Mouse (Mus musculus) G1E (cell line): ENCODE measurements around the gene C5ar2. TPM values are rescaled to one million over a fixed set of nuclear protein-coding genes. Genes with fewer than 3 reads are reported as not detected.

Experiments
- ATAC-seq: 2 replicates; pipeline ENCODE4 v1.8.0; 2016; ENCODE audit warnings: mild to moderate bottlenecking; ENCODE audit not compliant: insufficient number of reproducible peaks, poor library complexity, low FRiP score, severe bottlenecking; ENCODE audit errors: extremely low read depth
- DNase-seq: peaks from one replicate; pipeline ENCODE4 v3.0.0; 2012; ENCODE audit warnings: low spot score
- H3K27me3 ChIP-seq: 2 replicates; pipeline ENCODE4 v1.6.1; 2012; ENCODE audit warnings: mild to moderate bottlenecking, low read length, inconsistent platforms; ENCODE audit not compliant: insufficient read depth
- H3K36me3 ChIP-seq: replicated peaks from 2 replicates; pipeline ENCODE3; 2012; ENCODE audit warnings: mild to moderate bottlenecking, inconsistent platforms
- H3K4me1 ChIP-seq: 2 replicates; pipeline ENCODE4 v1.6.1; 2012; ENCODE audit warnings: low read depth, low read length, inconsistent platforms, mixed read lengths; ENCODE audit not compliant: insufficient read depth
- H3K4me3 ChIP-seq: 2 replicates; pipeline ENCODE4 v1.5.1; 2012; ENCODE audit warnings: low read depth, mild to moderate bottlenecking, inconsistent platforms, low read length, moderate library complexity, mixed read lengths
- H3K9me3 ChIP-seq: replicated peaks from 2 replicates; pipeline ENCODE4 v1.6.1; 2012; ENCODE audit warnings: inconsistent platforms
- CTCF ChIP-seq: IDR thresholded peaks from 2 replicates; pipeline ENCODE4 v1.5.1; 2012; ENCODE audit warnings: low read depth, low read length, inconsistent platforms, mixed read lengths
- GATA1 ChIP-seq: IDR thresholded peaks from 2 replicates; pipeline ENCODE4 v1.6.1; 2012; ENCODE audit warnings: borderline replicate concordance, low read length, inconsistent platforms, mixed read lengths
- GATA2 ChIP-seq: IDR thresholded peaks from 2 replicates; pipeline ENCODE4 v1.6.1; 2012; ENCODE audit warnings: low read depth, low read length, inconsistent platforms, borderline replicate concordance
- POLR2AphosphoS5 ChIP-seq: IDR thresholded peaks from 2 replicates; pipeline ENCODE4 v1.6.1; 2012; ENCODE audit warnings: low read depth, low read length, inconsistent platforms; ENCODE audit not compliant: insufficient replicate concordance
- TAL1 ChIP-seq: conservative IDR thresholded peaks from 2 replicates; pipeline ENCODE4 v1.6.1; 2012; ENCODE audit warnings: low read depth, low read length, inconsistent platforms, mixed read lengths
- polyA plus RNA-seq: library from polyadenylated mRNA; stranded (reverse); fragments of >175 nt; gene quantifications from 2 replicates; pipeline ENCODE4 v1.2.3, GENCODE M21; 2012
- total RNA-seq, 2 experiments: library from RNA; stranded (forward) in 1 of 2; stranded (reverse) in 1 of 2; fragments of 200-1000 nt in 1 of 2; fragments of >200 nt in 1 of 2; fragmentation: Nextera tagmentation in 1 of 2; gene quantifications; 2 replicates each; pipeline ENCODE4 v1.2.3; 2014 to 2017

Gene C5ar2
- total RNA-seq (2014; fragmentation: Nextera tagmentation) (0.23 and 0.63 TPM in 2 replicates), total RNA-seq (2017) (0.12 and 0.27 TPM in 2 replicates), polyA plus RNA-seq (0.02 TPM in 2 replicates)

DNA sequence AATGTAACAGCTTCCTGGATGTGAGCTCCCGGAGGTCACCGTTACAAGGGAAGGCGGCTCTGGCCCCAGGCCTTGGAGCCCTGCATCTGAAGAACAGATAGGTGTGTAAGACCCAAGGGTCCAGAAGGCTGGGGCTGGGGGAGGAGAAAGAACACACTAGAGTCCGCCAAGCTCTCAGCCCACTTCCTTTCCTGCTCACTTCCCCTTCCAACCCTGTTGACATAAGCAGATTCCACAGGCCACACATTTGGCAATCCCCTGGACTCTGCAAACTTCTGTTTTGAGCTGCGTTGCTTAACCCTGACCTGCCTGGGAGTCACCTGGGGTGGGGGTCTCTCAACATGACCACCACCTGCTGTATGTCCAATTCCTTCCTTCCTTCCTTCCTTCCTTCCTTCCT lies at the start of gene C5ar2:
TSS of gene C5ar2 (minus strand) at position 88 of the 400 bp plus-strand sequence.
- DNase-seq, result no peak
- H3K4me3 ChIP-seq, result no peak within 1 kb of the TSS

DNA sequence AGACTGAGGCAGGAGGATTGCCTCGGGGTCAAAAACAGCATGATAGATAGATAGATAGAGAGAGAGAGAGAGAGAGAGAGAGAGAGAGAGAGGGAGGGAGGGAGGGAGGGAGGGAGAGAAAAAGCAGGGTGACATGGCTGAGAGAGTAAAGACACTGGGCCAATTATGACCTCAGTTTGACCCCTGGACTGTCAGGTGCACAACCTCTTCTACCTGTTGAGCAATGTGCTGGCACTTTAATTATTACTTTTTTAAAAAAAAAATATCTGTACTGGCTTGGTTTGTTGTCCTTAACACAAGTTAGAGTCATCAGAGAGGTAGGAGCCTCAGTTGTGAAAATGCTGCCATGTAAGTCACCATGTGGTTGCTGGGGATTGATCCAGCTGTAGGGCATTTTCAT lies 43.8 kb upstream of the C5ar2 start:
- DNase-seq, result no peak
- no peak for TF ChIP-seq POLR2AphosphoS5
- no peak for TF ChIP-seq CTCF
- no peak for TF ChIP-seq GATA1
- no peak for TF ChIP-seq GATA2
- no peak for TF ChIP-seq TAL1
- H3K9me3 ChIP-seq, result no peaks in the 10 kb centered on the region
- no peak overlapping the region for H3K4me3 ChIP-seq
- H3K36me3 ChIP-seq, result peaks cover 21% of the 10 kb centered on the region
- ATAC-seq, result no peak
- H3K4me1 ChIP-seq, result peaks cover 26% of the 10 kb centered on the region
- no peaks in the 10 kb centered on the region for H3K27me3 ChIP-seq

More for the DNA sequence above, at the start of gene C5ar2:
- peaks cover 9% of the 10 kb centered on the region for H3K4me1 ChIP-seq
- H3K9me3 ChIP-seq, result no peaks in the 10 kb centered on the region
- peaks cover 5% of the 10 kb centered on the region for H3K27me3 ChIP-seq
- TF ChIP-seq GATA1, result no peak
- no peak for TF ChIP-seq GATA2
- no peak for TF ChIP-seq TAL1
- no peak for TF ChIP-seq POLR2AphosphoS5
- TF ChIP-seq CTCF, result no peak
- no peaks in the 10 kb centered on the region for H3K36me3 ChIP-seq
- ATAC-seq, result no peak

DNA sequence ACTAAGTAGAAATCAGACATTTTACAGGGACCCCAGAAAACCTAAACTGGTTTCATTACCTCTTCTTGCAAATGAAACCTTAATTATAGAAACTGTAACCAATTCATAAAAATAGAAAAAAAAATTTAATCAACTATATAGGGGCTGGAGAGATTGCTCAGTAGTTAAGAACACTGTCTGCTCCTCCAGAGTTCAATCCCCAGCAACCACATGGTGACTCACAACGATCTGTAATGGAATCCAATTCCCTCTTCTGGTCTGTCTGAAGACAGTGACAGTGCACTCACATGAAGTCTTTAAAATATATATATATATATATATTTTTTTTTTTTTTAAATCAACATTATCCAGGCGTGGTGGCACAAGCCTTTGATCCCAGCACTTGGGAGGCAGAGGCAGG lies 43.1 kb upstream of the C5ar2 start:
- TF ChIP-seq CTCF (no peak), POLR2AphosphoS5 (no peak), TAL1 (no peak), GATA1 (no peak), GATA2 (no peak)
- peaks cover 29% of the 10 kb centered on the region for H3K36me3 ChIP-seq
- ATAC-seq, result no peak
- H3K9me3 ChIP-seq, result no peaks in the 10 kb centered on the region
- peaks cover 26% of the 10 kb centered on the region for H3K4me1 ChIP-seq
- no peak for DNase-seq
- H3K27me3 ChIP-seq, result no peaks in the 10 kb centered on the region
- H3K4me3 ChIP-seq, result peak overlapping the region; percentile 76; the same call in 1 of the 2 replicates

DNA sequence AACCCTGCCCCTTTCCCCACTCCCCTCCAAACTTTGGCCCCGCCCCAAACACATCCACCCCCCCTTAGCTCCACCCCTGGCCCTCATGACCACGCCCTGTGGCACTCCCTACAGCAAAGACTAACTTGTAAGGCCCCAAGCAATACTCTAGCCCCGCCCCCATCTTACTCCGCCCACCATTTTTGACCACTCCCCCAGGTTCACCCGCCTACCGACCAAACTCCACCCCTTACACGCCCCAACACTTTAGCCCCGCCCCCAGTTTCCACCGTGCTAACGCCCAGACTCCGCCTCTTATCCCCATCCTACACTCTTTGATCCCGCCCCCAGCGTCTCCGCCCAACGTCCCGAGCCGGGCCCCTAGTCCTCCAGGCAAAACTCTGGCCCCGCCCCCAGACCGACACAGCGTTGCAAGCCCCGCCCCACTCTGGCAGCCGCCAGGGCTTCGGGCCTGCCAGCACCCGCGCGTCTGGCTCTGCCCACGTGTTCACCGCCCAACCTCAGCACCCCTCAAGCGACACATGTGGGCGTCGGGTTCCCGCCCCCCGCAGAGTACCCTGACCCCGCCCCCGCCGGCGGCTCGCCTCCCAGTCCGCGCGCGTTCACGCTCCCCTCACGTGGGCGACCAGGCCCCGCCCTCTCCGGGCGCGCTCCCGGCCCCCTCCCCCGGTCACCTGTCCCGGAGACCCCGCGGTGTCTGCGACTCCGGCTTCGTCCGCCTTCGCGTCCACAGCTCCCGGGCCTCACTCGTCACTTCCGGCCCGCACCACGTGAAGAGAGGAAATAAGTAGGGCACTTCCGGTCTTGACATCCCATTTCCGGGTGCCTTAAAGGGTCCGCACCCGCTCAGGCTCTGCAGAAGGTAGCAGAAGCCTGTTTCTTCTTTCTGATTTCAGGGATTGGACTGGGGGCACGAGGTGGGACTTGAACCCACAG lies 42.3 kb upstream of the C5ar2 start, which contains the start of gene Ccdc9:
TSS of gene Ccdc9 (minus strand) at position 770 of the 936 bp plus-strand sequence.
- DNase-seq (peak; percentile 84), ATAC-seq (peak; percentile 84)
- TF ChIP-seq GATA1 (no peak), TAL1 (no peak)
- Histone ChIP-seq H3K4me3 (peak within 1 kb of the TSS; percentile 76), H3K9me3 (no peaks in the 10 kb centered on the region), H3K4me1 (peaks cover 28% of the 10 kb centered on the region), H3K36me3 (peaks cover 36% of the 10 kb centered on the region), H3K27me3 (no peaks in the 10 kb centered on the region)

DNA sequence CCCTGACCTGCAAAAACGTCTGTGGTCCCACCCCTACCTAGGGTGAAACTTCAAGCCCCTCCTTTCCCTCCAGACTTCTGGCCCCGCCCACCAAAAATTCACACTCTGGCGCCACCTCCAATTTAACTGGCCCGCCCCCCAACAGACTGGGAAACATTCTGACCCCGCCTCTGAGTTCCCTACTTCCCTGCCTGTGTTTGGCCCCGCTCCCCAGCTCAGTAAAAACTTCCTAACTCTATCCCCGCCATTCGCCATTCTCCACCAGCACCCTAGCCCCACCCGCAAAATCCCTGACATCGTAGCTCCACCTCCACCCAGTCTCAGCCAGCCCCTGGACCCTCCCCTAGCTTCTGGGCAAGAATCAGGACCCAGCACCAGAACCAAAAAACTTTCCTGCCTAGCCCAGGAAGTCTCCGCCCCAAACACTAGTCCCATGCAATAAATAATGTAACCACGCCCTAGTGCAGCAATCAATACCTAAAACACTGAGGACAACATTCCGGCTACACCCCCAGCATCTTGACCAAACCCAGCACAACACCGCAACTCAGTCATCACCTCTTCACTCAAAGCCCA lies 41.6 kb upstream of the C5ar2 start:
- Histone ChIP-seq H3K4me3 (peak overlapping the region; percentile 76), H3K27me3 (no peaks in the 10 kb centered on the region), H3K4me1 (peaks cover 28% of the 10 kb centered on the region), H3K36me3 (peaks cover 43% of the 10 kb centered on the region), H3K9me3 (no peaks in the 10 kb centered on the region)
- DNase-seq (peak; percentile 52), ATAC-seq (peak; percentile 12)
- no peak for TF ChIP-seq GATA2
- TF ChIP-seq POLR2AphosphoS5, result no peak

DNA sequence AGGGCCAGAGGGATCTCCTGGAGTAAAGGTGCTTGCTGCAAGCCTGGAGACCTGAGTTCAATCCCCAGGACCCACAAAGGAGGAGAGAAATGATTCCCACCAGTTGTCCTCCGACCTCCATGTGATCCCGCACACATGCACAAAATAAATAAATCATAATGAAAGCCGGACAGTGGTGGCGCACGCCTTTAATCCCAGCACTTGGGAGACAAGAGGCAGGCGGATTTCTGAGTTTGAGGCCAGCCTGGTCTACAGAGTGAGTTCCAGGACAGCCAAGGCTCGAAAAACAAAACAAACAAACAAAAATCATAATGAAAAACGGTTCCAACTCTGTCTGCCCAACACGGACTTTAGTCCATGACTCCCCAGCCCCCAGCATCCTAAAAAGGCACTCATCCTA lies 41.0 kb upstream of the C5ar2 start:
- TF ChIP-seq POLR2AphosphoS5, result no peak
- no peaks in the 10 kb centered on the region for H3K9me3 ChIP-seq
- DNase-seq, result no peak
- H3K4me1 ChIP-seq, result peaks cover 28% of the 10 kb centered on the region
- H3K4me3 ChIP-seq, result peak overlapping the region; percentile 76
- H3K36me3 ChIP-seq, result peaks cover 49% of the 10 kb centered on the region
- ATAC-seq, result no peak
- no peaks in the 10 kb centered on the region for H3K27me3 ChIP-seq
